Mouse (Mus musculus) monocyte, adult 2 months (primary cell): ENCODE measurements at regions not wholly inside any gene's neighbourhood (a gene's known extent, or its start where the extent isn't known, plus 50 kb on each side); places are given as distances from the start of the nearest gene placed in this dataset.

Experiments
- DNase-seq, 2 experiments: peaks; one replicate each; pipeline ENCODE4 v3.0.0; 2022; ENCODE audit warnings: low spot score in 2 of 2, low read depth in 1 of 2

DNA sequence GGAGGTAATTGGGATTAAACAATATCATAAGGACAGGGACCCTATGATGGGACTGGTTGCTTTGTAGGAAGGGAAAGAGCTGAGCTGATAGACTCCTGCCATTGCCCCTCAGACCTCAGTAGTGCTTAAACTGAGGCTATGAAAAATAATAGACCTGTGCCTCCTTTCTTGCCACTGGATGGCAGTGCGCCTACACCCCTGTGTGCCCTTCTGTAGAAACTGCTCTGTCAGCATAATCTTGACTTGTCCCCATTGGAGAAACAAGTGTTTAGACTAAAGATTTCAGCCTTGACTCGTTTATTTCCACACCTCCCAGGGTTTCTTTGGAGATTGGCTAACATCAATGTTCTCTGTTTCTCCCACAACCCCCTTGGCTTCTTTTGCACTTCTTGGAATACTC, 876.0 kb upstream of the Fam160b2 start:
- no peak for DNase-seq

GRCm38 (mm10) chr14:71473907-71474306, 874.3 kb upstream of the Fam160b2 start:
- DNase-seq: no peak

DNA sequence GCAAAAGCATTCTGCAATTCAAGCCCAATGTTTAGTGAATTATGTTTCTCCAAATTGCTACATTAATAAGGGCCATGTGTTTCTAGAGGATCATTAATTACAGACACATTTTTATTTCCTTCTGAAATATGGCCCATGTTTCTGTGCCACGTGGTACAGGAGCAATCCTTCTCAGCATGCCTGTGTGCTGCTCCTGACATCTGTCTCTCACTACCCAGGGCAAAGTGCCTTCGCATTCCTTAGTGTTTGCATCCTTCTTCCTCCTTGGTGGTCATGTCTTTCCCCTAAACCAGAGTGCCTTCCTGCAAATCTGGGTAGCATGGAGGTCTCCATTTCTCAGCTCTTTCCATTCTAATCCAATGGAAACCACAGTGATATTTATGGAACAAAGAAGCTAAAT, 832.7 kb upstream of the Fam160b2 start:
- DNase-seq: no peak
